Mouse (Mus musculus): ENCODE measurements at regions not wholly inside any gene's neighbourhood (a gene's known extent, or its start where the extent isn't known, plus 50 kb on each side); places are given as distances from the start of the nearest gene placed in this dataset.

GRCm38 (mm10) chr16:86009638-86010329 is 108.2 kb upstream of the Adamts5 start:
- Histone ChIP-seq H3K4me3 (no peak overlapping the region), H3ac (ENCODE audit: control insufficient read depth, insufficient read length) (no peak overlapping the region), H3K79me2 (ENCODE audit: control insufficient read depth, insufficient read depth) (no peaks in the 10 kb centered on the region), H3K36me3 (ENCODE audit: control insufficient read depth, insufficient read depth) (no peaks in the 10 kb centered on the region), H3K27me3 (ENCODE audit: control insufficient read depth, insufficient read depth, insufficient read length) (no peaks in the 10 kb centered on the region), H3K4me2 (ENCODE audit: low read depth) (no peak overlapping the region)
- TF ChIP-seq MYOG (IDR thresholded peaks at IDR 0.05; ENCODE audit: control insufficient read depth in 1 of 3, insufficient read depth in 1 of 3, insufficient read length in 2 of 3, low read depth in 2 of 3) (no peak), CEBPB (IDR thresholded peaks at IDR 0.05; ENCODE audit: insufficient read depth, poor library complexity, severe bottlenecking) (no peak), TCF12 (IDR thresholded peaks at IDR 0.05; ENCODE audit: insufficient read depth, poor library complexity, severe bottlenecking) (no peak), MYOD1 (IDR thresholded peaks at IDR 0.05; ENCODE audit: control insufficient read depth in 1 of 3, insufficient read length in 2 of 3, low read depth in 2 of 3) (no peak), TCF3 (IDR thresholded peaks at IDR 0.05; ENCODE audit: insufficient read length, low read depth) (no peak), USF1 (IDR thresholded peaks at IDR 0.05; ENCODE audit: low read depth) (no peak), REST (IDR thresholded peaks at IDR 0.05; ENCODE audit: insufficient read depth, insufficient read length) (no peak), MAX (IDR thresholded peaks at IDR 0.05; ENCODE audit: low read depth) (no peak), E2F4 (IDR thresholded peaks at IDR 0.05; ENCODE audit: insufficient read depth) (no peak), POLR2AphosphoS2 (IDR thresholded peaks at IDR 0.05; ENCODE audit: insufficient read length, low read depth) (no peak), POLR2A (IDR thresholded peaks at IDR 0.05; ENCODE audit: insufficient read length, low read depth) (no peak), SRF (IDR thresholded peaks at IDR 0.05; ENCODE audit: control insufficient read depth, insufficient read length, low read depth) (no peak)

DNA sequence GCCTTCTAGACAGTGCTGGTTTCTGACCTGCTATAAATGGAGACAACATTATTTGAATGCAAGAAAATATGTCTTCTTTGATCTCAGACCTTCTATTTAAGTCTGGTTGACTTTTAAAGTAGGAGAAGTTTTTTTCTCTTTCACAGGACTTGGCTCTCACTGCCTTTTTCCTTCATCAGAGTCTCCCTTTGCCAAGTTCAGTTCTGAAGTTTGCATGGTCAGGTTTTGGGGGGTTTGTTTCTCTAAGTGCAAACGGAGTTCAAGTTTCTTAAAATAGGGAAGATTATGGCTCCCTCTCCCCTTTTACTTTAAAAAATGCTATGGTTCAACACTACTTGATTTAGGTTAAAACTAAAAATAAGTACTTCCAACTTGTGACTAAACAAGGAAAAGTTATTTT is 106.2 kb upstream of the Adamts5 start:
- Histone ChIP-seq H3K4me3 (no peak overlapping the region), H3K4me2 (ENCODE audit: low read depth) (no peak overlapping the region), H3K79me2 (ENCODE audit: control insufficient read depth, insufficient read depth) (no peaks in the 10 kb centered on the region), H3ac (ENCODE audit: control insufficient read depth, insufficient read length) (no peak overlapping the region), H3K36me3 (ENCODE audit: control insufficient read depth, insufficient read depth) (no peaks in the 10 kb centered on the region), H3K27me3 (ENCODE audit: control insufficient read depth, insufficient read depth, insufficient read length) (no peaks in the 10 kb centered on the region)
- TF ChIP-seq POLR2A (IDR thresholded peaks at IDR 0.05; ENCODE audit: insufficient read length, low read depth), result no peak
- no peak for TF ChIP-seq MYOD1 (IDR thresholded peaks at IDR 0.05; ENCODE audit: control insufficient read depth in 1 of 3, insufficient read length in 2 of 3, low read depth in 2 of 3)
- no peak for TF ChIP-seq REST (IDR thresholded peaks at IDR 0.05; ENCODE audit: insufficient read depth, insufficient read length)
- TF ChIP-seq SRF (IDR thresholded peaks at IDR 0.05; ENCODE audit: control insufficient read depth, insufficient read length, low read depth), result no peak
- TF ChIP-seq POLR2AphosphoS2 (IDR thresholded peaks at IDR 0.05; ENCODE audit: insufficient read length, low read depth), result no peak
- TF ChIP-seq MAX (IDR thresholded peaks at IDR 0.05; ENCODE audit: low read depth), result no peak
- no peak for TF ChIP-seq MYOG (IDR thresholded peaks at IDR 0.05; ENCODE audit: control insufficient read depth in 1 of 3, insufficient read depth in 1 of 3, insufficient read length in 2 of 3, low read depth in 2 of 3)
- TF ChIP-seq CEBPB (IDR thresholded peaks at IDR 0.05; ENCODE audit: insufficient read depth, poor library complexity, severe bottlenecking), result no peak
- no peak for TF ChIP-seq USF1 (IDR thresholded peaks at IDR 0.05; ENCODE audit: low read depth)
- no peak for TF ChIP-seq TCF3 (IDR thresholded peaks at IDR 0.05; ENCODE audit: insufficient read length, low read depth)
- no peak for TF ChIP-seq TCF12 (IDR thresholded peaks at IDR 0.05; ENCODE audit: insufficient read depth, poor library complexity, severe bottlenecking)
- no peak for TF ChIP-seq E2F4 (IDR thresholded peaks at IDR 0.05; ENCODE audit: insufficient read depth)

DNA sequence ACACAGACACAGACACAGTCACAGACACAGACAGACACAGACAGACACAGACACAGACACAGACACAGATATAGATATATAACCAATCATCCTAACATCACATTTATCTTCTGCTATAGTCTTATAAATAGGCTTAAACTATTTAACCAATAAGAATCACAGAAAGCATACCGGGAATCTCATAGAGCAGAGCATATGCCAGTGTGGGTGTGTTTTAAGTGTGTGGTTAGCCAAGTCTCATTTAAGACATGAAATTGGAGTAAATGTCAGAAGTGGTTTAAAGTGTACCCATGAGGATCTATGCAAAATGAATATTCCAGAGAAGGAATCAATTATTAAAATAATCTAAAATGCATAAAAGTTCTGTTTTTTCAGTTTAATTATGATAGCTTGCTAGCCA is 99.2 kb upstream of the Adamts5 start:
- Histone ChIP-seq H3K79me2 (ENCODE audit: control insufficient read depth, insufficient read depth) (no peaks in the 10 kb centered on the region), H3K27me3 (ENCODE audit: control insufficient read depth, insufficient read depth, insufficient read length) (no peaks in the 10 kb centered on the region), H3K4me2 (ENCODE audit: low read depth) (no peak overlapping the region), H3ac (ENCODE audit: control insufficient read depth, insufficient read length) (no peak overlapping the region), H3K36me3 (ENCODE audit: control insufficient read depth, insufficient read depth) (no peaks in the 10 kb centered on the region), H3K4me3 (no peak overlapping the region)
- TF ChIP-seq SRF (IDR thresholded peaks at IDR 0.05; ENCODE audit: control insufficient read depth, insufficient read length, low read depth) (no peak), CEBPB (IDR thresholded peaks at IDR 0.05; ENCODE audit: insufficient read depth, poor library complexity, severe bottlenecking) (no peak), MYOG (IDR thresholded peaks at IDR 0.05; ENCODE audit: control insufficient read depth in 1 of 3, insufficient read depth in 1 of 3, insufficient read length in 2 of 3, low read depth in 2 of 3) (no peak), REST (IDR thresholded peaks at IDR 0.05; ENCODE audit: insufficient read depth, insufficient read length) (no peak), POLR2A (IDR thresholded peaks at IDR 0.05; ENCODE audit: insufficient read length, low read depth) (no peak), MYOD1 (IDR thresholded peaks at IDR 0.05; ENCODE audit: control insufficient read depth in 1 of 3, insufficient read length in 2 of 3, low read depth in 2 of 3) (no peak), MAX (IDR thresholded peaks at IDR 0.05; ENCODE audit: low read depth) (no peak), USF1 (IDR thresholded peaks at IDR 0.05; ENCODE audit: low read depth) (no peak), POLR2AphosphoS2 (IDR thresholded peaks at IDR 0.05; ENCODE audit: insufficient read length, low read depth) (no peak), TCF12 (IDR thresholded peaks at IDR 0.05; ENCODE audit: insufficient read depth, poor library complexity, severe bottlenecking) (no peak)

DNA sequence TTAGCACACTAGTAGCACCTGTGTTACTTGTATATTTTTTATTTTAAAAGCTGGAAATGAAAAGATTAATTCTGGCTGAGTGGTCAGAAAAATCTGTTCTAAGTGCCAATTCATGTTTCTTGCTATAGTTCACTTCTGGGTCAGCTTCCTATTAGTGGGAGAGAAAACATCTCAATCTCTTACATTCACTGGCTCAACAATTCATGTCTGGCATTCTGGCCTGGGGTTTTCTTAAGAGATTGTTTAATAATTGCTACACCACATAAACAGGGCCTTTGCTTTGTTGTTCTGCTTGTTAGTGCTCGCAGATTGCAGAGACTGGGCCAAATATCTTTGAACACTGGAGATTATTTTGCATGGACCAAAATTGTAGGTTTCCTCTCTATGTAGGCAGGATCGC is 84.2 kb upstream of the Adamts5 start:
- TF ChIP-seq CEBPB (IDR thresholded peaks at IDR 0.05; ENCODE audit: insufficient read depth, poor library complexity, severe bottlenecking) (no peak), POLR2A (IDR thresholded peaks at IDR 0.05; ENCODE audit: insufficient read length, low read depth) (no peak), REST (IDR thresholded peaks at IDR 0.05; ENCODE audit: insufficient read depth, insufficient read length) (no peak), TCF12 (IDR thresholded peaks at IDR 0.05; ENCODE audit: insufficient read depth, poor library complexity, severe bottlenecking) (no peak), USF1 (IDR thresholded peaks at IDR 0.05; ENCODE audit: low read depth) (no peak)
- no peak overlapping the region for H3K4me2 ChIP-seq (ENCODE audit: low read depth)
- H3K36me3 ChIP-seq (ENCODE audit: control insufficient read depth, insufficient read depth), result no peaks in the 10 kb centered on the region
- no peaks in the 10 kb centered on the region for H3K79me2 ChIP-seq (ENCODE audit: control insufficient read depth, insufficient read depth)
- no peak overlapping the region for H3K4me3 ChIP-seq
- no peaks in the 10 kb centered on the region for H3K27me3 ChIP-seq (ENCODE audit: control insufficient read depth, insufficient read depth, insufficient read length)
- no peak overlapping the region for H3ac ChIP-seq (ENCODE audit: control insufficient read depth, insufficient read length)

All from myocyte (in vitro differentiated cells).